Mouse (Mus musculus) olfactory bulb, adult 2 months (tissue): ENCODE data around the gene Otx2. TPM values are rescaled to one million over a fixed set of nuclear protein-coding genes. Genes with fewer than 3 reads are reported as not detected.

Experiments used
- H3K27ac ChIP-seq: fragments of 200-500 bp; 2 replicates; pipeline ENCODE4 v1.5.1; 2012; ENCODE audit warnings: low read depth, low read length; ENCODE audit not compliant: insufficient read depth
- H3K4me1 ChIP-seq: fragments of 200-500 bp; 2 replicates; pipeline ENCODE4 v1.6.1; 2012; ENCODE audit warnings: low read length; ENCODE audit not compliant: control insufficient read depth, insufficient read depth
- H3K4me3 ChIP-seq: fragments of 200-500 bp; 2 replicates; pipeline ENCODE4 v1.5.1; 2012; ENCODE audit warnings: mild to moderate bottlenecking, low read depth, low read length, moderate library complexity; ENCODE audit not compliant: insufficient read depth
- CTCF ChIP-seq: fragments of 200-500 bp; IDR thresholded peaks from 2 replicates; pipeline ENCODE4 v1.5.1; 2012; ENCODE audit warnings: low read depth, mild to moderate bottlenecking, low read length, moderate library complexity; ENCODE audit not compliant: insufficient read depth
- POLR2A ChIP-seq: fragments of 200-500 bp; IDR thresholded peaks from 2 replicates; pipeline ENCODE4 v1.6.1; 2012; ENCODE audit warnings: mild to moderate bottlenecking, low read depth, low read length, moderate library complexity; ENCODE audit not compliant: insufficient read depth
- whole genome bisulfite sequencing: fragments of 180-500 bp; shearing (Covaris S2); methylation state at CpG from one replicate; pipeline ENCODE4 v1.1.7; 2018; 5-methylcytosine and 5-hydroxymethylcytosine counted together
- polyA plus RNA-seq: library from polyadenylated mRNA; stranded (reverse); fragments of >200 nt; gene quantifications from 2 replicates; pipeline ENCODE4 v1.2.4, GENCODE M21; 2012; ENCODE audit warnings: low replicate concordance; ENCODE audit not compliant: missing spikeins, insufficient read depth, insufficient read length

Otx2 gene
- polyA plus RNA-seq, 1 experiment = not detected

DNA sequence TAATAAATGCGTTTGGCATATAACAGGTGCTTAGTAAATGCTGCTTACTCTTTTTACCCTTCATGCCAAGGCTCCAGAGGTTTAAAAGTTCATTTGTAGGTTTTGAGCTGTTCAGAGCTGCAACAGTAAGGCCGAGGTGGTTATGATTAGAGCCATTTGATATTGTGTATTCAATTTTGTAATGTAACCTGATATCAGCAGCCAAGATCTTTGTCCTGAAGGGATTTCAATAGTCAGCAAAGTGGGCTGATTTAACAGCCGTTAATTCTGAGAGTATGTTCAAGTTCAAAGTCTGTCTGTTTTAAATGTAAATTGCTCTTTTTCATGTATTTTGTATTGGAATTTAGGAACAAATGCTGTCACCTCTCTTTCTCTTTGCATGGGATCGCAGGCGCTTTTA is 33.8 kb upstream of the Otx2 start:
- H3K4me3 ChIP-seq = no peak overlapping the region
- peaks cover 3% of the 10 kb centered on the region; the same call in 1 of the 2 replicates for H3K4me1 ChIP-seq
- TF ChIP-seq CTCF = no peak
- TF ChIP-seq POLR2A = no peak
- 73% methylated on average over 5 of the region's 5 CpGs for WGBS
- no peak overlapping the region for H3K27ac ChIP-seq

DNA sequence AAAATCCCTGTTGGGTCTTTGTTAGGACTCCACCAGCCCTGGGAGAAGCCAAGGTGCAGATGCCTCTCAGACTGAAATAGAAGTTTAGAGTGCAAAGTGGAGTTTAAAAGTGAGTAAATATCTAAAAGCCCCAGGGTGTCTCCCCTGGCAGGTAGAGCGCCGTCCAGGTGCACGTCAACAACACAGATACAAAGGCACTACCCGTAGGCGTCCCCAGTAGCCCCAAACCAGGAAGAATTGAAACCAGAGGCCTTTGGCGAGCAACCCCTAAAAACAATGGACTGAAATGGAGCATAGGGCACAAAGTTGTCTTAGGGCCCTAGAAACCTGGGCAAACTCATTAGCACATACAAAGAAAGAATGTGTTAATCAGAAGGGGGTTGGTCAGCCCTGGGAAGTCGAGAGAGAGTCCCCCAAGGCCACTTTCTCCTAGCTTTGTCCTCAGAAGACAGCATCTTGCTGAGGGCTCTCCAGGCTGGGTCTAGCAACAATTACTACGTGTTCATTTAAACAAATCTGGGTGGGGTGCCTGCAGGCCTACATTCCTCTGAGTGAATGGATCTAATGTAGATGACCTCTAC is 27.3 kb upstream of the Otx2 start:
- WGBS = 74% methylated on average over 8 of the region's 8 CpGs
- Histone ChIP-seq H3K27ac (no peak overlapping the region), H3K4me3 (no peak overlapping the region), H3K4me1 (no peaks in the 10 kb centered on the region)
- TF ChIP-seq CTCF (no peak), POLR2A (no peak)

DNA sequence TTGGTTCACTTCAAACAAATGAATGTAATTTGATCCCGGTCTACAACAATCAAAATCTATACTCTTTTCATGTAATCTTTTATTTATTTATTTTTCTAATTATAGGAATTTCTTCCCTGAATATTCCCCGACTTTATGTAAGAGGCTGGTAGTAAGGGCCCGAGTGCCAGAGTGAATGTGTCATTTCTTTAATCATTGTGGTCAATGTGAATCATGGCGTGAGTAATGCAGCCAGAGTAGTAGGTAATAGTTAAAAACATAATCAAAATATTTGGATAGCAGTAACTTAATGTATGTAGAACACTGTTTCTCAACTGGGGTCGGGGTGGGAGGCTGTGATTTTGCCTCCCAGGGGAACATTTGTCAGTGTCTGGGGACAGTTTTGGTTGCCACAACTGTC is 6.0 kb upstream of the Otx2 start:
- no peak for TF ChIP-seq CTCF
- no peak for TF ChIP-seq POLR2A
- 90% methylated on average over 5 of the region's 5 CpGs for WGBS
- Histone ChIP-seq H3K27ac (no peak overlapping the region), H3K4me1 (no peaks in the 10 kb centered on the region), H3K4me3 (no peak overlapping the region)

DNA sequence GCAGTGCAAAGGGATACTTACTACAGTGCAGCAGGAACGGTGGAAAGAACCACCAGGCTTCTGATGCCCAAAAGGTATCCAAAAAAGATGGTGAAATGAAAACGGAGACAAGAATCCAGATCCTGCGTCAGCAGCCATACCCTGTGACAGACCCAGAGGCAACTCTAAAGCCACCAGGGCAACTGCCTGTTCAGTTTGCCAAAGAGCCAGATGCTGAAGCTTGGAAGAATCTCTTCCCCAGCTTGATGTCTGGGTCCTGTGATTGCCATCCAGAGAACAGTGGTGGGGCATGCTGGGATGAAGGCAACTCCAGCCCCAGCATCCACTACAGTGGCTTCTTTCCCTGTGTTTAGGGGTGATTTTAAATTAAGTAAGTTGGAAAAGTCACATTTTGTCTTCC is 5.1 kb upstream of the Otx2 start:
- H3K4me1 ChIP-seq = no peaks in the 10 kb centered on the region
- no peak for TF ChIP-seq CTCF
- no peak for TF ChIP-seq POLR2A
- H3K4me3 ChIP-seq = no peak overlapping the region
- 86% methylated on average over 3 of the region's 3 CpGs for WGBS
- H3K27ac ChIP-seq = no peak overlapping the region

DNA sequence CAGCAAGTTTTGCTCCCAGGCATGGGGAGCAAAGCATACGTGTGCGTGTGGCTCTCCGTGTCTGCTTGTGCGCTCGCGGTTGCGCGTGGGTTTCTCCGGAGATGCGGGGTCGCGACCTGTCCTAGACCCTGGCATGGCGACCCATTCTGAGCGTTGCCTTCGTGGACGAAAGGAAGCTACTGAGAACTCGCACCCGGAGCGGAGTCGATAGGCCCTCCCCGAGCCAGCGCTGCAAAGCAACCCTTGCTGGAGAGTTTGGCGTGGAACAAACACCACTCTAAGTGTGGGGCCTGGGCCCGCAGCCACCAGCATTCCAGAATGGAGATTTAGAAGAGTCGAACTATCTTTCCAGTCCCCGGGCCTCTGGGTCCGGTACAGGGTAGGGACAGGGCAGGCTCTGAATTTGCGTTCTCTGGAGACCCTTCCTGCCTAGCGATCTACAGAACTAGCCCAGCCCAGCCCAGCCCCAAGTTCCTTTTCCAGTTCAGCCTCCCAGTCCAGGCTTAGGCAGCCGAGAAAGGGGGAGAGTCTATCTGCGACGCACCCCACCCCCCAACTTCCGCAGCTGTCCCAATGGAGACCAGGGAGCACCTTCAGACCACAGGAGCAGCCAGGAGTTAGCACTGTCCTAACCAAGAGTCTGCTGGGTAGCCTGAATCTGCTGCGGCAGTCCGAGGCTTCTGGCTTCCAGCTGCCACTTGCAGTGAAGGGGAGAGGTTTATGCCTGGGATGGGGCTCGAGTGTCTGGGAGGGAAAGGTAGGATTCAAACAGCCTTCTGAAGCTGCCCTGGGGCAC is 615 bp upstream of the Otx2 start:
- Histone ChIP-seq H3K27ac (no peak overlapping the region), H3K4me3 (no peak overlapping the region), H3K4me1 (0 out of 2 replicates have a peak, but pooled peaks cover 3% of the 10 kb centered on the region)
- 13% methylated on average over 36 of the region's 36 CpGs for WGBS
- TF ChIP-seq CTCF (no peak), POLR2A (no peak)

DNA sequence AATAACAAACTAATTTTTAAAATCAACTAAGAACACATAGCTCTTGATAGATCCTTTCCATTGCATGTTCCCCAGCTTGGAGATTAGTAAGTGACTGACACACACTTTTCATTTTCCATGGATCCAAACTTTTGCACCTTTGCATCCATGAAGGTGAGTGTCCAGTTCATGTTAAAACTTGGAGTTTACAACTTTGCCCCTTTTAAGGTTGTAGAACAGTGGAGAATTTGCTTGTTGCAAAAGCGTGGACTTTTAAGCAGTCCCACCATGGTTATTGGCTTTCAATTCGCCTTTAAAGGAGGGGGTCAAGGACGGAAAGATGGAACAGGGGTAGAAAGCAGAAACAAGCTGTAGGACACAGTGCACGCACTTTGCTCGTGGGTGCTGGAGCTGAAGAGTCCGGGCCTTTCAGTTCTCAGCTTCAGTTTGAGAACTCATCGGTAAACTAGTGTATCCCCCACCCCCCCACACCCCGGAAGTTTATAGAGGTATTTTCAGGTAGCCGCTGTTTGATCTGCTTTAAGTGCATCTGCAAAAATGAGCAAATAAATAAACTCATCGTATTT is 925 bp downstream of the Otx2 start:
- 0 out of 2 replicates have a peak, but pooled peaks cover 3% of the 10 kb centered on the region for H3K4me1 ChIP-seq
- TF ChIP-seq POLR2A = no peak
- no peak for TF ChIP-seq CTCF
- no peak overlapping the region for H3K4me3 ChIP-seq
- H3K27ac ChIP-seq = no peak overlapping the region
- 35% methylated on average over 10 of the region's 10 CpGs for WGBS

DNA sequence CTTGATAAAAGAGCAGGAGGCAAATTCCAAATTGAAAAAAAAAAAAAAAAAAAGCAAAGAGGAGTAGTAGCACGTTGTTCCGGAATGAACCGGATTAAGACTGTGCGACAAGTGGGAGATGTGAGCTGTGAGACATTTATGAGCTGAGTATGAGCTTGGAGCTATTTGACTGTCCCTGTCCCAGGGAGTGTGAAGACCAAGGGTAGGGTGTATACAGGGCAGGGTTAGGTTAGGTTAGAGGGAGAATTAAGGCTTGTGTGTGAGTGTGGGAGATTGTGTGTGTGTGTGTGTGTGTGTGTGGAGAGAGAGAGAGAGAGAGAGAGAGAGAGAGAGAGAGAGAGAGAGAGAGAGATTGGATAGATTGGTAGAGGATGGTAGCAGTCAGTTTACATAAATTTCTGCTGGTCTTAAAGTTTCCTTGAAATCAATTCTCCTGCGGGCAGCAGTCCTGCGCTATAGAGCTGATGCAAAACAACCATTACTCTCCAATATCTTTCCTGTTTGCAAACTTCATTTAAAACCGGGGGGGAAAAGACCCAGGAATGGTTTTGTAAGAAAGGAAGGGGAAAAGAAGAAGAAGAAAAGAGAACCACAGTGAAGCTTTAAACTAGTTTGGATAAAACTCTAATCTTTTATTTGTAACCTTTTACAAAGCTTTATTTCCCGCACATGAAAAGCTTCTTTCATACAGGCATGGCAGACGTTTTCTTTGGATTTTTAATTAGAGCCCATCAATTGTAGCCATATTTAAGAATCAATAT is 2.0 kb downstream of the Otx2 start:
- TF ChIP-seq CTCF (no peak), POLR2A (no peak)
- Histone ChIP-seq H3K4me3 (no peak overlapping the region), H3K27ac (no peak overlapping the region), H3K4me1 (0 out of 2 replicates have a peak, but pooled peaks cover 3% of the 10 kb centered on the region)
- 45% methylated on average over 9 of the region's 9 CpGs for WGBS

DNA sequence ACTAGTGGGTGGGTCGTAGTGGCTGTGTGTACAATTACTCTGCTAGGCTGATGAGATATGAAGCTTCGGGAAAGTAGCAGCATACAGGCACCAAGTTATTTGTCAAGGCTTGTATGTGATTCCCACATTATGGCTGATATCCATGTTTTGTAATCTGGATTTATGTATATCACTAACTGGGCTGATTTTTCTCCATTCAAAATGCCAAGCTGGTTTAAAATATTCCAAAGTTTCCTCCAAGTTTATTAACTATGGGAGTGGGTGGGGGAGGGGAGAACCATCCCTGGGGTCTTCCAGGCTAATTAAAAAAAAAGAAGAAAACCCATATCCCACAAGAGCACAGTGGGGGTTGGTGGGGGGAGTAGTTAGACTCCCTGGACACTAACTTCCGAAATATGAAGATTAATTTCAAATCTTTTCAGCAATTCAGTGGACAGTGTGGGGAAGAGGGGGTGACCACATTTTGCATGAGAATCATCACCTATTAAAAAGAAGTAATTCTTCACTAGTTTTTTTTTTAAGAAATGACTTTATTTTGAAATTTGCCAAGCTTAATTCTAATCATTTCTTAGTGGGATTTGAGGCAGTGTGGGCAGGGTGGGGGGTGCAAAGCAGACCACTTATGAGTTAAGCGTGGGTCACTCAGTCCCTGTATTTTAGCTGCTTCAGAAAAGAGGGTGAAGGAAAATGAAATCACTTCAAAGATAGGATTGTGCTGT is 2.7 kb downstream of the Otx2 start:
- TF ChIP-seq CTCF = no peak
- TF ChIP-seq POLR2A = no peak
- WGBS = 49% methylated on average over 4 of the region's 4 CpGs
- Histone ChIP-seq H3K27ac (no peak overlapping the region), H3K4me1 (0 out of 2 replicates have a peak, but pooled peaks cover 3% of the 10 kb centered on the region), H3K4me3 (no peak overlapping the region)
